Mouse (Mus musculus) E14TG2a.4 (cell line): Measurements from ENCODE around the gene Lgr5.

Experiments used
- H3K27me3 ChIP-seq: 2 replicates; pipeline ENCODE4 v1.6.1; 2014; ENCODE audit warnings: low read length, control low read depth; ENCODE audit not compliant: insufficient read depth
- H3K36me3 ChIP-seq: 2 replicates; pipeline ENCODE4 v1.6.1; 2014; ENCODE audit warnings: low read length, control low read depth; ENCODE audit not compliant: insufficient read depth
- H3K4me1 ChIP-seq: replicated peaks from 2 replicates; pipeline ENCODE4 v1.6.1; 2014; ENCODE audit warnings: low read depth, low read length, control low read depth
- H3K4me3 ChIP-seq: replicated peaks from 2 replicates; pipeline ENCODE4 v1.5.1; 2014; ENCODE audit warnings: mild to moderate bottlenecking, low read length
- H3K9me3 ChIP-seq: 2 replicates; pipeline ENCODE4 v1.6.1; 2014; ENCODE audit warnings: low read length, control low read depth
- CTCF ChIP-seq: conservative IDR thresholded peaks from 2 replicates; pipeline ENCODE4 v1.5.1; 2014; ENCODE audit warnings: low read length
- NANOG ChIP-seq: IDR thresholded peaks from 2 replicates; pipeline ENCODE4 v1.6.1; 2014; ENCODE audit warnings: borderline replicate concordance, low read length, mixed read lengths
- POU5F1 ChIP-seq: IDR thresholded peaks from 2 replicates; pipeline ENCODE4 v1.6.1; 2014; ENCODE audit warnings: low read length, borderline replicate concordance

Gene Lgr5

GRCm38 (mm10) chr10:115528892-115529291 lies 58.7 kb downstream of the Lgr5 start:
- no peak for TF ChIP-seq CTCF
- TF ChIP-seq POU5F1, result no peak
- TF ChIP-seq NANOG, result no peak

GRCm38 (mm10) chr10:115521081-115521451 lies 66.5 kb downstream of the Lgr5 start:
- Histone ChIP-seq H3K36me3 (no peaks in the 10 kb centered on the region), H3K4me3 (no peak overlapping the region)
- no peak for TF ChIP-seq CTCF
- no peak for TF ChIP-seq NANOG
- no peak for TF ChIP-seq POU5F1

More at GRCm38 (mm10) chr10:115528892-115529291, 58.7 kb downstream of the Lgr5 start:
- peaks cover 6% of the 10 kb centered on the region; the same call in 1 of the 2 replicates for H3K9me3 ChIP-seq
- H3K27me3 ChIP-seq, result peaks cover 11% of the 10 kb centered on the region; the same call in 1 of the 2 replicates
- H3K4me1 ChIP-seq, result no peaks in the 10 kb centered on the region
- no peaks in the 10 kb centered on the region for H3K36me3 ChIP-seq
- no peak overlapping the region for H3K4me3 ChIP-seq

GRCm38 (mm10) chr10:115520200-115521080 lies 67.1 kb downstream of the Lgr5 start:
- H3K36me3 ChIP-seq, result no peaks in the 10 kb centered on the region
- H3K9me3 ChIP-seq, result no peaks in the 10 kb centered on the region
- no peaks in the 10 kb centered on the region for H3K27me3 ChIP-seq
- H3K4me3 ChIP-seq, result no peak overlapping the region
- no peak for TF ChIP-seq CTCF
- peaks cover 35% of the 10 kb centered on the region for H3K4me1 ChIP-seq

More at GRCm38 (mm10) chr10:115521081-115521451, 66.5 kb downstream of the Lgr5 start:
- Histone ChIP-seq H3K9me3 (no peaks in the 10 kb centered on the region), H3K27me3 (no peaks in the 10 kb centered on the region), H3K4me1 (peaks cover 35% of the 10 kb centered on the region)

- Histone ChIP-seq H3K27me3 (no peaks in the 10 kb centered on the region), H3K9me3 (no peaks in the 10 kb centered on the region)
- no peak for TF ChIP-seq POU5F1
- no peak for TF ChIP-seq NANOG
- no peak for TF ChIP-seq CTCF
These were observed 68.7 kb downstream of the Lgr5 start for GRCm38 (mm10) chr10:115518845-115519244.

GRCm38 (mm10) chr10:115515503-115515902 lies 72.1 kb downstream of the Lgr5 start:
- H3K36me3 ChIP-seq, result no peaks in the 10 kb centered on the region
- TF ChIP-seq NANOG, result no peak
- TF ChIP-seq CTCF, result no peak
- no peak for TF ChIP-seq POU5F1
- H3K27me3 ChIP-seq, result no peaks in the 10 kb centered on the region

More at GRCm38 (mm10) chr10:115518845-115519244, 68.7 kb downstream of the Lgr5 start:
- Histone ChIP-seq H3K36me3 (no peaks in the 10 kb centered on the region), H3K4me1 (peaks cover 35% of the 10 kb centered on the region), H3K4me3 (no peak overlapping the region)

GRCm38 (mm10) chr10:115510959-115511358 lies 76.6 kb downstream of the Lgr5 start:
- no peaks in the 10 kb centered on the region for H3K4me1 ChIP-seq
- no peak overlapping the region for H3K4me3 ChIP-seq
- TF ChIP-seq NANOG (no peak), CTCF (no peak), POU5F1 (no peak)
- no peaks in the 10 kb centered on the region for H3K36me3 ChIP-seq
- no peaks in the 10 kb centered on the region for H3K9me3 ChIP-seq
- no peaks in the 10 kb centered on the region for H3K27me3 ChIP-seq

More at GRCm38 (mm10) chr10:115515503-115515902, 72.1 kb downstream of the Lgr5 start:
- H3K9me3 ChIP-seq, result no peaks in the 10 kb centered on the region
- peaks cover 25% of the 10 kb centered on the region for H3K4me1 ChIP-seq
- H3K4me3 ChIP-seq, result no peak overlapping the region

- H3K4me3 ChIP-seq, result no peak overlapping the region
- no peaks in the 10 kb centered on the region for H3K4me1 ChIP-seq
- no peaks in the 10 kb centered on the region for H3K36me3 ChIP-seq
- no peaks in the 10 kb centered on the region for H3K9me3 ChIP-seq
- no peaks in the 10 kb centered on the region for H3K27me3 ChIP-seq
- TF ChIP-seq POU5F1 (no peak), CTCF (no peak), NANOG (no peak)
These were observed 81.8 kb downstream of the Lgr5 start for GRCm38 (mm10) chr10:115505631-115506239.

- H3K36me3 ChIP-seq, result no peaks in the 10 kb centered on the region
- no peaks in the 10 kb centered on the region for H3K27me3 ChIP-seq
- no peak for TF ChIP-seq POU5F1
- no peak for TF ChIP-seq NANOG
- TF ChIP-seq CTCF, result no peak
- H3K4me1 ChIP-seq, result no peaks in the 10 kb centered on the region
- H3K4me3 ChIP-seq, result no peak overlapping the region
- H3K9me3 ChIP-seq, result no peaks in the 10 kb centered on the region
These were observed 82.4 kb downstream of the Lgr5 start for GRCm38 (mm10) chr10:115505155-115505554.
